Mouse (Mus musculus) forebrain, embryonic 14.5 days (tissue): ENCODE measurements at regions not wholly inside any gene's neighbourhood (a gene's known extent, or its start where the extent isn't known, plus 50 kb on each side); places are given as distances from the start of the nearest gene placed in this dataset.

Source experiments
- ATAC-seq: fragments of 200-750 bp; cut with Nextera tagmentation; 2 replicates; pipeline ENCODE4 v1.8.0; 2017; ENCODE audit warnings: mild to moderate bottlenecking, moderate library complexity
- DNase-seq: peaks from one replicate; pipeline ENCODE4 v3.0.0-alpha.2; 2015; ENCODE audit warnings: low spot score
- H3K27ac ChIP-seq: fragments of 300-500 bp; sonication (generic); 2 replicates; pipeline ENCODE4 v1.5.1; 2014; ENCODE audit warnings: low read depth, mild to moderate bottlenecking, control low read depth, low read length, moderate library complexity
- H3K27me3 ChIP-seq: fragments of 300-500 bp; sonication (generic); replicated peaks from 2 replicates; pipeline ENCODE4 v1.6.1; 2014; ENCODE audit warnings: low read length, control low read depth, mixed read lengths; ENCODE audit not compliant: control insufficient read depth, insufficient read depth
- H3K36me3 ChIP-seq: fragments of 300-500 bp; sonication (generic); 2 replicates; pipeline ENCODE4 v1.6.1; 2014; ENCODE audit warnings: low read length, control low read depth; ENCODE audit not compliant: control insufficient read depth, insufficient read depth
- H3K4me1 ChIP-seq: fragments of 300-500 bp; sonication (generic); 2 replicates; pipeline ENCODE4 v1.6.1; 2014; ENCODE audit warnings: antibody characterized with exemption, low read length, control low read depth; ENCODE audit not compliant: control insufficient read depth, insufficient read depth
- H3K4me2 ChIP-seq: fragments of 300-500 bp; sonication (generic); 2 replicates; pipeline ENCODE4 v1.6.1; 2014; ENCODE audit warnings: mild to moderate bottlenecking, control low read depth, low read length
- H3K4me3 ChIP-seq: fragments of 300-500 bp; sonication (generic); 2 replicates; pipeline ENCODE4 v1.5.1; 2014; ENCODE audit warnings: low read depth, low read length, control low read depth
- H3K9ac ChIP-seq: fragments of 300-500 bp; sonication (generic); 2 replicates; pipeline ENCODE4 v1.6.1; 2014; ENCODE audit warnings: mild to moderate bottlenecking, low read length, control low read depth, moderate library complexity
- H3K9me3 ChIP-seq: fragments of 300-500 bp; sonication (generic); replicated peaks from 2 replicates; pipeline ENCODE4 v1.6.1; 2016; ENCODE audit warnings: low read length, control low read depth, mixed read lengths; ENCODE audit not compliant: control insufficient read depth
- WGBS: fragments of 180-500 bp; shearing (Covaris S2); extraction: QIAGEN DNeasy Blood & Tissue Kit; methylation state at CpG from one replicate; pipeline ENCODE4 v1.1.7; 2014; 5-methylcytosine and 5-hydroxymethylcytosine counted together

DNA sequence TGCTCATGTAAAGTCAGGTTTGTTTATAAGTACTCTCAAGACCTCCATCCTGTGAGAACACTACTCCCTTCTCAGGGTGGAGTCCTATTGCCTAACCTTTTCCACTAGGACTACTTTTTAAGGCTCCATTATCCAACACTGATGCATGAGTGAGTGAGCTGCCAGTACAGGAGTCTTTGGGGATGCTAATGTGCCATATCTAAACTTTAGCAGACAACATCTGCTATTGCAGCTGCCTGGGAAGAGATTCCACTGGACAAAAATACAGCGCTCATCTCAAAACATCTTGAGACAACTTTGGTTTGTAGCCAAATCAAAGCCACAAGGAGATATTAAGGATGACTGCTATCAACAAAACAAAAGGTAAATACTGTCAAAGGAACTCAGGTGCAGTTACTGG lies 52.3 kb upstream of the Gm10985 start:
- no peak overlapping the region for H3K27ac ChIP-seq
- H3K9me3 ChIP-seq, result no peaks in the 10 kb centered on the region
- H3K27me3 ChIP-seq, result no peaks in the 10 kb centered on the region
- no peaks in the 10 kb centered on the region for H3K4me1 ChIP-seq
- no peak overlapping the region for H3K4me2 ChIP-seq
- H3K9ac ChIP-seq, result no peak overlapping the region
- no peak overlapping the region for H3K4me3 ChIP-seq
- ATAC-seq (no peak), DNase-seq (no peak)
- H3K36me3 ChIP-seq, result no peaks in the 10 kb centered on the region
- 96% methylated on average over 1 of the region's 1 CpGs for WGBS

DNA sequence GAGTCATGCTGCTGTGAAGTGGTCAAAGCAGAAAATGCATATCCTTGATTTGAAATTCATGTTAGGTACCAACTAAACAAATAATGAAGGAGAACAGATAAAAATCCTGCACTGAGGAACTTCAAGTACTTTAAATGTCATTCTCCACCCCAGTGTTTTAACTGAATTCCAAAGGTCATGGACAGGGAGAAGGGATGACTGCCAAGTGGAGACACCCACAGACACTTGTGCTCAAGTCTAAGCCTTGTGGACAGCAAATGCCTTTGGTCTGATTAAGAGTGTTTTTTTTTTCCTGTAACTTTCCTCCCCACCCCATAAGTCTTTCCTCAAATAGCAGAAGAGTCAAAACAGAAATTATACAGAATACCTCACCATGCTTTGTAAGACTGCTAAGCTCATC lies 55.2 kb upstream of the Gm10985 start:
- H3K27ac ChIP-seq, result no peak overlapping the region
- H3K27me3 ChIP-seq, result no peaks in the 10 kb centered on the region
- DNase-seq (no peak), ATAC-seq (no peak)
- H3K9me3 ChIP-seq, result no peaks in the 10 kb centered on the region
- H3K36me3 ChIP-seq, result no peaks in the 10 kb centered on the region
- no peak overlapping the region for H3K4me2 ChIP-seq
- no peak overlapping the region for H3K9ac ChIP-seq
- H3K4me3 ChIP-seq, result no peak overlapping the region
- H3K4me1 ChIP-seq, result no peaks in the 10 kb centered on the region

DNA sequence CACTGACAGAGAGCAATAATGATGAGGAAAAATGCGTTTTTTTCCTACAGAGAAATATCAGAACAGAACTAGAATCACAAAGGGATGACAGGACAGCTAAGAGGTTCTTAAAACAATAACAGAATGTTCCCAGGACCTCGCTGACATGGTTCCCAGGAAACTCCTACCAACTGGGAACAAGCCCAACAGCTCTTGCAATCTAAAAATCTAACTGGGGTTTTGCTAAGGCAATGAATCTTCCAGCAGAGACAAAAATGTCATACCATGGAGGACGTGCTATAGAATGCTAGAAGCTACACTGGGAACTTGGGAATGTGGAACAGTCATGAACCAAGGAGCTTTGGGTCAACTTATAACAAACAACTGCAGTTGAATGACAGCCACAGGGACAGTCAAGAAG lies 59.7 kb upstream of the Gm10985 start:
- 71% methylated on average over 3 of the region's 3 CpGs for WGBS

DNA sequence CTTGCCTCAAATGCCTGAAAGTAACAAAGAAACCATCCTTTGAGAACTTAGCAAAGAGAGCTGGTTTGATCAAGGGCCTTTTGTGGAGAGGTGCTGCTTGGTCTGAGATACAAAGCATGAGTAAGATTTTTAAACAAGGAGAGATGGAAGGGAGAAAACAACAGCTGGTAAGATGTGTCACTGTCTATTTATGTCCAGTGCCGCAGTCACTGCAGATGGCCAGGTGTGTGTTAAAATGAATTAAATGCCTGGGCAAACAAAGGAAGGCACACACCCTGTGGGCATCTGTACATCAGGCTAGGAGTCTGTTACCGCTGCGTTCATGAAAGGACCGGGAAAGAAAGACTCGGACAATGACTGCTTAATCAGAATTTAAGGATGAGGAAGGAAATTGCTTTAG lies 68.2 kb upstream of the Gm10985 start:
- Histone ChIP-seq H3K4me3 (no peak overlapping the region), H3K9ac (no peak overlapping the region), H3K27ac (no peak overlapping the region), H3K9me3 (no peaks in the 10 kb centered on the region), H3K4me2 (no peak overlapping the region), H3K36me3 (no peaks in the 10 kb centered on the region), H3K4me1 (peaks cover 5% of the 10 kb centered on the region; the same call in 1 of the 2 replicates), H3K27me3 (no peaks in the 10 kb centered on the region)
- DNase-seq (no peak), ATAC-seq (peak; percentile 37; the same call in 1 of the 2 replicates)
- WGBS, result 22% methylated on average over 5 of the region's 5 CpGs

More for the DNA sequence above, 59.7 kb upstream of the Gm10985 start:
- ATAC-seq, result no peak
- Histone ChIP-seq H3K9ac (no peak overlapping the region), H3K27me3 (no peaks in the 10 kb centered on the region), H3K27ac (no peak overlapping the region), H3K4me1 (no peaks in the 10 kb centered on the region), H3K4me3 (no peak overlapping the region), H3K4me2 (no peak overlapping the region), H3K36me3 (no peaks in the 10 kb centered on the region), H3K9me3 (no peaks in the 10 kb centered on the region)
- no peak for DNase-seq

DNA sequence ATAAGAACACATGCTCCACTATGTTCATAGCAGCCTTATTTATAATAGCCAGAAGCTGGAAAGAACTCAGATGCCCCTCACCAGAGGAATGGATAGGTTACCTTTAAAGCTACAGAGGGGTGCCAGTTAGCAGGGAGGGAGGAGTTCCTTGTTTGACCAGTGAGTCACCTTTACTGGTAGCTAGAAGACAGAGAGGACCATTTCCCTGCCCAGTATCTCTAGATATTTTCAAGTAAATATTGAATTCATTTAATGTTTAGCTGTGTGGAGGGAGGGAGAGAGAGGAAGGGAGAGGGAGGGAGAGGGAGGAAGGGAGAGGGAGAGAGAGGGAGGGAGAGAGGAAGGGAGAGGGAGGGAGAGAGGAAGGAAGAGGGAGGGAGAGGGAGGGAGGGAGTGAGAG lies 77.3 kb upstream of the Gm10985 start:
- H3K4me1 ChIP-seq, result no peaks in the 10 kb centered on the region
- no peak for ATAC-seq
- no peaks in the 10 kb centered on the region for H3K36me3 ChIP-seq
- no peak overlapping the region for H3K27ac ChIP-seq
- no peak overlapping the region for H3K9ac ChIP-seq
- H3K27me3 ChIP-seq, result no peaks in the 10 kb centered on the region
- no peak for DNase-seq
- no peak overlapping the region for H3K4me3 ChIP-seq
- H3K4me2 ChIP-seq, result no peak overlapping the region
- H3K9me3 ChIP-seq, result no peaks in the 10 kb centered on the region

DNA sequence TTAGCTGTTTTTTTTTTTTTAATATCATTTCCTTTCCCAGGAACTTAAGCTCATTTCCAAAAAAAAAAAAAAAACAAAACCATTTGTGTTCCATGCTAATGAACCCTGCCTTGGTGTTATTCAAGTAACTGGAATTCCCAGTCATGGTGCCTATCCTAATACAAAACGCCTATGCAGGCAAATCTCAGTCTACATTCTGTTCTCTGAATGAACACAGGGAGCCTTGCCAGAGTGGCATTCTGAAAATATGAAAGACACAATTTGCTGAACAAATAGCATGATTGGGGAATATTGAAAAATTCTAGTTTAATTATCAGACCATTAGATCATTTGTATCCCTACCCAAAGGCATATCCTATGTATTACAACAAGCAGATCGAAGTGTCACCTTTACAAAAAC lies 80.9 kb upstream of the Gm10985 start:
- Histone ChIP-seq H3K27me3 (no peaks in the 10 kb centered on the region), H3K4me2 (no peak overlapping the region), H3K9ac (no peak overlapping the region), H3K27ac (no peak overlapping the region), H3K9me3 (no peaks in the 10 kb centered on the region), H3K36me3 (no peaks in the 10 kb centered on the region), H3K4me3 (no peak overlapping the region), H3K4me1 (no peaks in the 10 kb centered on the region)
- ATAC-seq (no peak), DNase-seq (no peak)
- 87% methylated on average over 2 of the region's 2 CpGs for WGBS

DNA sequence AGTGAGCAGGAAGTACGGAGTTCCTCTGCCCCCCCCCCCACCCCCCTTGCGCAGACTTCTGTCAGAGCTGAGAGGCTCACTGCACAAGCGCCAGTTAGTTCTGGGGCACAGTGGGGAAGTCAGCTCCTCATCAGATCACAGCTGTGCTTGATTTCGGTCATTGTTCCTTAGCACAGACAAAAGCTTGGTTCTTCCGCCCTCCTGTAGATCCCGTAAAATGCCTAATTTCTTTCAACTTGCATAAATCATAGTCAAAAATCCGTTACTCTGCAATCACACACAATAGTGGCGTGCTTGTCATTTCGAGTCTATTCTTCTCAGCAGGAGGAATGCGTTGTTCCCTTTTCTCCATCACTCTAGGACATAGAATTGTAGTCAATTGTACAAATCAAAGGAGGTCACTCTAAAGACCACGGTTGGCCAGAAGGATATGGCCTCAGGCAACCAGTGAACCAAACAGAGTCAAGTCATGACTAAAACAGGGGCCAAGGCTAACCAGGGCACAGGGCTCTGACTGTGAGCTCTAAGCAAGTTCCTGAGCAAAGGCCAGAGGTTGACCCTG lies 83.3 kb upstream of the Gm10985 start:
- H3K4me3 ChIP-seq, result no peak overlapping the region
- H3K4me1 ChIP-seq, result no peaks in the 10 kb centered on the region
- no peak overlapping the region for H3K27ac ChIP-seq
- H3K4me2 ChIP-seq, result no peak overlapping the region
- no peaks in the 10 kb centered on the region for H3K36me3 ChIP-seq
- DNase-seq (peak; percentile 51), ATAC-seq (peak; percentile 69; the same call in 1 of the 2 replicates)
- WGBS, result 37% methylated on average over 11 of the region's 11 CpGs
- H3K27me3 ChIP-seq, result no peaks in the 10 kb centered on the region
- H3K9me3 ChIP-seq, result no peaks in the 10 kb centered on the region
- no peak overlapping the region for H3K9ac ChIP-seq

DNA sequence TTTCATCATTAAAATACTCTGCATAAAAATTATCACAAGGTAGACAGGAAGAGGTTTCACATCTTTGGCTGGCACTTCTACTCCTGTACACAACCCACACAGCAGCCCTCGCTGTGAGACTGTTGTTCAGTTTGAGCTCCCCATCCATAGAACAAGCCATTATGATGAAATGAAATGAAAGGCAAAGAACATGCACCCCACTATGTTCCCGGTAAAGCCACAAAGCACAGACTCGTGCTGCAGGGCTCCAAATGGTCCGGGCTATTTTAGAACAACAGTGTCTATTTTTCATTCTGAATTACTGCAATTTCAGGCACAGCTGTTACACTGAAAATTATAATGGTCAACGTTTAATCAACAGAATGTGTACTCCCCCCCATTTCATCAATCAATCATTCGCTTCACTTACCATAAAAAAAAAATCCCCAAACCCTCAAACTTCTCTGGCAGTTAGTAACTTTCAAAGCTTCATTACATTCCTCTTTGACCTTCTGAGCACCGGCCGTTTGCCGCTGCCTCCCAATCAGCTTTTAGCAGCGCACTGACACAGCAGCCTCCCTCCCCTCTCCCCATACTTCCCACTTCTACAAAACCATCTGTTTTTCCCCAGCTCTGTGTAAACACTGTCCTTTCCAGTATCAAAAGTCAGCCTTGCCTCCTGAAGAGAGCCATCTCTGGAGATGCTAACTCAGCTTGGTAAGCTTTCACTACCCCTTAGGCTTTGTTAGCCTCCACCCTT lies 88.6 kb upstream of the Gm10985 start:
- Histone ChIP-seq H3K4me3 (no peak overlapping the region), H3K4me1 (no peaks in the 10 kb centered on the region), H3K36me3 (no peaks in the 10 kb centered on the region), H3K27me3 (no peaks in the 10 kb centered on the region), H3K4me2 (no peak overlapping the region), H3K9ac (no peak overlapping the region), H3K9me3 (no peaks in the 10 kb centered on the region), H3K27ac (peak overlapping the region; percentile 10; the same call in 1 of the 2 replicates)
- ATAC-seq (peak; percentile 60; the same call in 1 of the 2 replicates), DNase-seq (peak; percentile 65)
- 24% methylated on average over 10 of the region's 10 CpGs for WGBS

DNA sequence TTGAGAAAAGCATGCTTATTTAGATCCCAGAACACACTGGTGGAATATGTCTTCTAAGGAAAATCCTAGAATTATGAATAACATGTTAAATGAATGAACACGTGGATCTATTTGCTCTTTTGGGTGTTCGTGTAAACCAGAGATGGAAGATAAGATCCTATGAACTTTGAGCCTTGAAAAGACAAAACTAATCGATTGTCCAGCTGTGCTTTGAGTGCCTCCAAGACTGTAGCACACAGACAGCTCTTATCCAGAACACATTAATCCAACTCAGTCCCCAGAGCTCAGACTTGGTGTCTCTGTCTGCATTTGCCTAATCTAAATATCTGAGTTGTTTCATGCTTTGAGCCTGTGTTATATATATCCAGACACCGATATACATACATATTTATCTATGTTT lies 80.0 kb upstream of the Frem2 start:
- Histone ChIP-seq H3K9ac (no peak overlapping the region), H3K27me3 (no peaks in the 10 kb centered on the region)

More for the DNA sequence above, 80.0 kb upstream of the Frem2 start:
- Histone ChIP-seq H3K4me3 (no peak overlapping the region), H3K9me3 (no peaks in the 10 kb centered on the region), H3K4me1 (no peaks in the 10 kb centered on the region), H3K27ac (no peak overlapping the region), H3K36me3 (no peaks in the 10 kb centered on the region), H3K4me2 (no peak overlapping the region)
- WGBS, result 92% methylated on average over 4 of the region's 4 CpGs
- DNase-seq, result no peak
- no peak for ATAC-seq
